Comparison of ENCODE assay signal across 15 mouse cellular contexts in genomic region chr4:133508990-133509389, GRCm38 (mm10). TPM values are rescaled to one million over a fixed set of nuclear protein-coding genes. Genes with fewer than 3 reads are reported as not detected.
A peak's percentile ranks its signal among the peaks of the same experiment; 100 is the strongest.
DNase-seq lines count a peak whose midpoint lies in the region; ATAC-seq lines count a peak whose summit lies in the region.
"Had no signal": no experiment of that assay in that cellular context is flagged by ENCODE, and none has a peak within 500 bp of the region (broad histone marks: within the 10 kb centered on the region; RNA-seq: fewer than 3 reads in every experiment).

No protein-coding gene starts in this region.

- no peak for DNase-seq in forebrain, embryonic 10.5 days (ENCODE audit: extremely low spot score, low spot score)
- DNase-seq in brain, adult 2 months (ENCODE audit: low read depth, low spot score), result peak; percentile 94
- peak; percentile 86 for DNase-seq in cerebellum, adult 9-10 months
- DNase-seq in layer of hippocampus, adult 8-10 months (ENCODE audit: low spot score in 2 of 2), result peak; percentile 77
- DNase-seq in heart, embryonic 10.5 days (ENCODE audit: low spot score), result no peak
- DNase-seq in heart, postnatal 36 days, result no peak
- DNase-seq: adrenal gland, postnatal 36 days; spleen, adult 18-20 months had no signal

- no peak overlapping the region for H3K4me3 ChIP-seq in forebrain, embryonic 15.5 days
- no peak overlapping the region for H3K4me3 ChIP-seq in forebrain, embryonic 10.5 days
- H3K4me3 ChIP-seq in heart, embryonic 10.5 days, result no peak overlapping the region
- no peak overlapping the region for H3K4me3 ChIP-seq in kidney, embryonic 16.5 days (ENCODE audit: low read length)
- H3K4me3 ChIP-seq: megakaryocyte, embryonic 14.5 days had no signal

- H3K27ac ChIP-seq in forebrain, embryonic 15.5 days (replicated peaks), result peak overlapping the region; percentile 78
- no peak overlapping the region for H3K27ac ChIP-seq in forebrain, embryonic 10.5 days
- no peak overlapping the region for H3K27ac ChIP-seq in heart, embryonic 10.5 days
- H3K27ac ChIP-seq in kidney, embryonic 16.5 days (ENCODE audit: low read length), result no peak overlapping the region
- H3K27ac ChIP-seq: hindbrain, embryonic 14.5 days had no signal

- no peak overlapping the region for H3K9ac ChIP-seq in forebrain, embryonic 15.5 days (replicated peaks)
- H3K9ac ChIP-seq in kidney, embryonic 16.5 days (replicated peaks; ENCODE audit: low read length), result no peak overlapping the region
- H3K9ac ChIP-seq: hindbrain, embryonic 14.5 days had no signal

- intact Hi-C loops in heart, postnatal 36 days (cut with DNase I), result loop anchor here (5.0 kb wide), 1 partner anchor 37 kb away; no protein-coding TSS in a partner anchor

- peaks cover 21% of the 10 kb centered on the region for H3K4me1 ChIP-seq in forebrain, embryonic 15.5 days
- no peaks in the 10 kb centered on the region for H3K4me1 ChIP-seq in forebrain, embryonic 10.5 days
- H3K4me1 ChIP-seq in heart, embryonic 10.5 days, result no peaks in the 10 kb centered on the region
- no peaks in the 10 kb centered on the region for H3K4me1 ChIP-seq in kidney, embryonic 16.5 days (ENCODE audit: insufficient read depth, low read length)

- no peaks in the 10 kb centered on the region for H3K9me3 ChIP-seq in forebrain, embryonic 15.5 days
- no peaks in the 10 kb centered on the region for H3K9me3 ChIP-seq in forebrain, embryonic 10.5 days
- H3K9me3 ChIP-seq in heart, embryonic 10.5 days, result no peaks in the 10 kb centered on the region
- no peaks in the 10 kb centered on the region for H3K9me3 ChIP-seq in kidney, embryonic 16.5 days (ENCODE audit: low read length)
- H3K9me3 ChIP-seq: megakaryocyte, embryonic 14.5 days had no signal

- 59% methylated on average over 7 of the region's 7 CpGs for WGBS in forebrain, embryonic 15.5 days
- WGBS in forebrain, embryonic 10.5 days, result 87% methylated on average over 7 of the region's 7 CpGs
- WGBS in heart, embryonic 10.5 days, result 84% methylated on average over 7 of the region's 7 CpGs
- 79% methylated on average over 7 of the region's 7 CpGs for WGBS in kidney, embryonic 16.5 days

- ATAC-seq in forebrain, embryonic 15.5 days (replicated peaks), result peak; percentile 82
- ATAC-seq in kidney, embryonic 16.5 days (ENCODE audit: low FRiP score, low TSS enrichment), result no peak

- H3K27me3 ChIP-seq in forebrain, embryonic 15.5 days, result no peaks in the 10 kb centered on the region
- H3K27me3 ChIP-seq in forebrain, embryonic 10.5 days (ENCODE audit: poor library complexity, severe bottlenecking), result peaks cover 56% of the 10 kb centered on the region
- peaks cover 42% of the 10 kb centered on the region for H3K27me3 ChIP-seq in heart, embryonic 10.5 days (ENCODE audit: insufficient read depth, poor library complexity, severe bottlenecking)
- H3K27me3 ChIP-seq in kidney, embryonic 16.5 days (ENCODE audit: insufficient read depth, low read length), result peaks cover 13% of the 10 kb centered on the region

- no peaks in the 10 kb centered on the region for H3K36me3 ChIP-seq in forebrain, embryonic 15.5 days
- H3K36me3 ChIP-seq in forebrain, embryonic 10.5 days (replicated peaks), result no peaks in the 10 kb centered on the region
- no peaks in the 10 kb centered on the region for H3K36me3 ChIP-seq in heart, embryonic 10.5 days
- no peaks in the 10 kb centered on the region for H3K36me3 ChIP-seq in kidney, embryonic 16.5 days (ENCODE audit: insufficient read depth, low read length)

- no peak overlapping the region for H3K4me2 ChIP-seq in forebrain, embryonic 15.5 days (replicated peaks)
- H3K4me2 ChIP-seq in kidney, embryonic 16.5 days (replicated peaks; ENCODE audit: low read depth, low read length), result no peak overlapping the region
- H3K4me2 ChIP-seq: hindbrain, embryonic 14.5 days had no signal

RNA-seq across cellular contexts. Expression of gene Kdf1, which starts 9.8 kb away (rescaled TPM):
- 0.18 and 0.41 TPM in 2 replicates for polyA plus RNA-seq in forebrain, embryonic 15.5 days (2015; fragmentation: Nextera tagmentation; extraction: Ambion mirVana)
- 4.1 and 4.8 TPM in 2 replicates for polyA plus RNA-seq in forebrain, embryonic 10.5 days (2016; fragmentation: Nextera tagmentation; extraction: Ambion mirVana)
- total RNA-seq in layer of hippocampus, adult 8-10 months (2022), result 1 to 10 TPM in 2 of 4 experiments, under 1 TPM in 2; 0.45 to 2.0 (median 1.2) TPM
- polyA plus RNA-seq in heart, embryonic 10.5 days (2016; fragmentation: Nextera tagmentation; extraction: Ambion mirVana), result 1.6 and 4.0 TPM in 2 replicates
- polyA plus RNA-seq in kidney, embryonic 16.5 days (2015; fragmentation: Nextera tagmentation; extraction: Ambion mirVana), result 26.9 and 29.6 TPM in 2 replicates
- not detected for total RNA-seq in heart, postnatal 36 days (2021)
- total RNA-seq: gastrocnemius, adult 8-10 months had no signal
- polyA plus RNA-seq: hindbrain, embryonic 14.5 days had no signal

RNA-seq across cellular contexts. Expression of gene Trnp1, which starts 10.6 kb away (rescaled TPM):
- polyA plus RNA-seq in forebrain, embryonic 15.5 days (2015; fragmentation: Nextera tagmentation; extraction: Ambion mirVana), result 7.9 and 9.0 TPM in 2 replicates
- polyA plus RNA-seq in forebrain, embryonic 10.5 days (2016; fragmentation: Nextera tagmentation; extraction: Ambion mirVana), result 0.36 and 0.48 TPM in 2 replicates
- total RNA-seq in layer of hippocampus, adult 8-10 months (2022), result 100 to 1,000 TPM; 159 to 177 (median 165) TPM
- polyA plus RNA-seq in heart, embryonic 10.5 days (2016; fragmentation: Nextera tagmentation; extraction: Ambion mirVana), result 0.60 and 0.96 TPM in 2 replicates
- polyA plus RNA-seq in kidney, embryonic 16.5 days (2015; fragmentation: Nextera tagmentation; extraction: Ambion mirVana), result 0.41 and 0.75 TPM in 2 replicates
- total RNA-seq in heart, postnatal 36 days (2021), result 1 to 10 TPM; 1.7 to 2.0 TPM
- total RNA-seq: liver, adult 2 months had no signal

RNA-seq across cellular contexts. Expression of gene Tent5b, which starts 29.1 kb away (rescaled TPM):
- polyA plus RNA-seq in forebrain, embryonic 15.5 days (2015; fragmentation: Nextera tagmentation; extraction: Ambion mirVana), result 0.11 and 0.13 TPM in 2 replicates
- polyA plus RNA-seq in forebrain, embryonic 10.5 days (2016; fragmentation: Nextera tagmentation; extraction: Ambion mirVana), result 0.71 and 1.2 TPM in 2 replicates
- under 1 TPM in 2 of 4 experiments, not detected in 2; 0.14 to 0.31 TPM for total RNA-seq in layer of hippocampus, adult 8-10 months (2022)
- polyA plus RNA-seq in heart, embryonic 10.5 days (2016; fragmentation: Nextera tagmentation; extraction: Ambion mirVana), result 0.90 and 1.5 TPM in 2 replicates
- 1.6 TPM in 2 replicates for polyA plus RNA-seq in kidney, embryonic 16.5 days (2015; fragmentation: Nextera tagmentation; extraction: Ambion mirVana)
- 1 to 10 TPM; 2.1 to 2.2 TPM for total RNA-seq in heart, postnatal 36 days (2021)

RNA-seq across cellular contexts. Expression of gene Nudc, which starts 36.8 kb away (rescaled TPM):
- polyA plus RNA-seq in forebrain, embryonic 15.5 days (2015; fragmentation: Nextera tagmentation; extraction: Ambion mirVana), result 276 and 280 TPM in 2 replicates
- 475 and 509 TPM in 2 replicates for polyA plus RNA-seq in forebrain, embryonic 10.5 days (2016; fragmentation: Nextera tagmentation; extraction: Ambion mirVana)
- 100 to 1,000 TPM; 120 to 138 (median 128) TPM for total RNA-seq in layer of hippocampus, adult 8-10 months (2022)
- 328 and 420 TPM in 2 replicates for polyA plus RNA-seq in heart, embryonic 10.5 days (2016; fragmentation: Nextera tagmentation; extraction: Ambion mirVana)
- 293 and 321 TPM in 2 replicates for polyA plus RNA-seq in kidney, embryonic 16.5 days (2015; fragmentation: Nextera tagmentation; extraction: Ambion mirVana)
- 10 to 100 TPM; 68.6 to 76.2 TPM for total RNA-seq in heart, postnatal 36 days (2021)

RNA-seq across cellular contexts. Expression of gene Nr0b2, which starts 44.2 kb away (rescaled TPM):
- polyA plus RNA-seq in forebrain, embryonic 15.5 days (2015; fragmentation: Nextera tagmentation; extraction: Ambion mirVana), result not detected in 2 replicates
- polyA plus RNA-seq in forebrain, embryonic 10.5 days (2016; fragmentation: Nextera tagmentation; extraction: Ambion mirVana), result not detected in 2 replicates
- total RNA-seq in layer of hippocampus, adult 8-10 months (2022), result not detected
- polyA plus RNA-seq in heart, embryonic 10.5 days (2016; fragmentation: Nextera tagmentation; extraction: Ambion mirVana), result 4.9 and 8.9 TPM in 2 replicates
- 0.57 and 0.97 TPM in 2 replicates for polyA plus RNA-seq in kidney, embryonic 16.5 days (2015; fragmentation: Nextera tagmentation; extraction: Ambion mirVana)
- 10 to 100 TPM; 14.2 to 15.3 TPM for total RNA-seq in heart, postnatal 36 days (2021)
- polyA plus RNA-seq: hindbrain, embryonic 14.5 days; kidney, embryonic 14.5 days had no signal

Comparison
In these comparisons a context has a peak if more than half of its experiments do, and no peak if none do; other contexts are left out.
1. DNase-seq: peak in brain, adult 2 months (single experiment), cerebellum, adult 9-10 months (single experiment) and layer of hippocampus, adult 8-10 months (2 of 2); none in forebrain, embryonic 10.5 days (single experiment), heart, embryonic 10.5 days (single experiment) and heart, postnatal 36 days (0 of 2).